21 mouse cellular contexts compared by ENCODE assay signal in the genomic region with DNA sequence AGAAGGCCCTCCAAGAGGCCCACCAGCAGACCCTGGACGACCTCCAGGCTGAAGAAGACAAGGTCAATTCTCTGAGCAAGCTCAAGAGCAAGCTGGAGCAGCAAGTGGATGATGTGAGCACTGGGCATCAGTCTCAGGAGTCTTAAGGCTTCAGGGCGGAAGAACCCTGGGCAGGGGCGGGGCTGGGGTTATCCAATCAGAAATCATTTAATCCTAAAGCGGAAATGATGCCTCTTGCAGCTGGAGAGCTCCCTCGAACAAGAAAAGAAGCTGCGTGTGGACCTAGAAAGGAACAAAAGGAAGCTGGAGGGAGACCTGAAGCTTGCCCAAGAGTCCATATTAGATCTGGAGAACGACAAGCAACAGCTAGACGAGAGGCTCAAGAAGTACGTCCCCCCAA. TPM values are rescaled to one million over a fixed set of nuclear protein-coding genes. Genes with fewer than 3 reads are reported as not detected.
A peak's percentile ranks its signal among the peaks of the same experiment; 100 is the strongest.
DNase-seq lines count a peak whose midpoint lies in the region; TF ChIP-seq lines count a peak whose summit lies in the region.
"Had no signal": no experiment of that assay in that cellular context is flagged by ENCODE, and none has a peak within 500 bp of the region (broad histone marks: within the 10 kb centered on the region; RNA-seq: fewer than 3 reads in every experiment).

No protein-coding gene starts in this region.

- dilution Hi-C loops in CH12.LX (cut with MboI; ENCODE audit: extremely low pct_ligation_motif_present, extremely low pct_unique_long_range_greater_than_20kb, low sequenced_read_pairs), result no loop called here

- no peaks in the 10 kb centered on the region for H3K36me3 ChIP-seq in CH12.LX (replicated peaks in 1 of 2; ENCODE audit: control insufficient read depth in 1 of 2, insufficient read depth in 1 of 2, low read length in 1 of 2)
- H3K36me3 ChIP-seq: embryonic facial prominence, embryonic 10.5 days; embryonic facial prominence, embryonic 12.5 days; forebrain, embryonic 15.5 days; G1E had no signal

- no peak for TF ChIP-seq POLR2A in CH12.LX (IDR thresholded peaks at IDR 0.05; ENCODE audit: low read depth, low read length)

- TF ChIP-seq RAD21 in CH12.LX (IDR thresholded peaks at IDR 0.05; ENCODE audit: low read depth, low read length), result no peak

- H3K9ac ChIP-seq in CH12.LX (ENCODE audit: insufficient read depth, low read depth), result no peak overlapping the region
- H3K9ac ChIP-seq: embryonic facial prominence, embryonic 12.5 days; forebrain, embryonic 13.5 days; forebrain, embryonic 15.5 days; forebrain, postnatal 0 days had no signal

- no peak for TF ChIP-seq CTCF in CH12.LX (conservative IDR thresholded peaks at IDR 0.05 in 1 of 2, IDR thresholded peaks at IDR 0.05 in 1 of 2; ENCODE audit: low read depth in 2 of 2, low read length in 2 of 2)
- TF ChIP-seq CTCF in gastrocnemius, adult 2 months (IDR thresholded peaks at IDR 0.05), result no peak

- no peak for TF ChIP-seq EP300 in CH12.LX (IDR thresholded peaks at IDR 0.05; ENCODE audit: low read length)

- DNase-seq in A20 (ENCODE audit: low read depth, low spot score) (peak; percentile 34), CH12.LX (ENCODE audit: extremely low read depth) (no peak), R1 (ENCODE audit: low read depth, low spot score) (peak; percentile 65)
- no peak for DNase-seq in gastrocnemius, adult 2 months
- DNase-seq in cerebellum, postnatal 4 days (ENCODE audit: low spot score in 2 of 2), result no peak
- no peak for DNase-seq in cerebellum, adult 11-12 months
- DNase-seq: adrenal gland, adult 8-10 months; adrenal gland, postnatal 14 days; adrenal gland, postnatal 36 days; B cell, adult 2 months; cerebellum, adult 18-20 months; cerebellum, adult 8-10 months; cerebellum, adult 9-11 months; cerebellum, postnatal 14 days; cerebellum, postnatal 36 days; forebrain, postnatal 0 days had no signal

- no peaks in the 10 kb centered on the region for H3K79me2 ChIP-seq in CH12.LX (replicated peaks; ENCODE audit: control insufficient read depth, extremely low read depth, insufficient read depth, poor library complexity, severe bottlenecking)

- H3K4me1 ChIP-seq in CH12.LX (ENCODE audit: control insufficient read depth in 1 of 2, insufficient read depth in 2 of 2), result no peaks in the 10 kb centered on the region; a peak in 1 of 4 replicates
- H3K4me1 ChIP-seq: embryonic facial prominence, embryonic 10.5 days; embryonic facial prominence, embryonic 12.5 days; forebrain, embryonic 13.5 days; forebrain, embryonic 15.5 days had no signal

- no peak overlapping the region for H3K27ac ChIP-seq in CH12.LX (ENCODE audit: insufficient read depth, low read depth)
- no peak overlapping the region for H3K27ac ChIP-seq in gastrocnemius, adult 2 months
- H3K27ac ChIP-seq: embryonic facial prominence, embryonic 10.5 days; embryonic facial prominence, embryonic 12.5 days; forebrain, embryonic 13.5 days; forebrain, embryonic 15.5 days had no signal

- intact Hi-C loops in gastrocnemius, adult 2 months (cut with DNase I), result no loop called here

- in situ Hi-C loops in CH12.LX (cut with MboI; ENCODE audit: low pct_ligation_motif_present, low pct_unique_long_range_greater_than_20kb, low sequenced_read_pairs), result no loop called here

- H3K4me2 ChIP-seq in CH12.LX (ENCODE audit: insufficient read depth, low read depth, poor library complexity, severe bottlenecking), result no peak overlapping the region
- H3K4me2 ChIP-seq: embryonic facial prominence, embryonic 12.5 days; forebrain, embryonic 13.5 days; forebrain, embryonic 15.5 days had no signal

- peaks cover 8% of the 10 kb centered on the region for H3K9me3 ChIP-seq in CH12.LX (replicated peaks; ENCODE audit: low read length)
- H3K9me3 ChIP-seq: embryonic facial prominence, embryonic 10.5 days; embryonic facial prominence, embryonic 12.5 days; forebrain, embryonic 13.5 days; forebrain, embryonic 15.5 days had no signal

- peaks cover 74% of the 10 kb centered on the region for H3K27me3 ChIP-seq in CH12.LX (replicated peaks)
- H3K27me3 ChIP-seq: forebrain, embryonic 13.5 days; forebrain, embryonic 15.5 days had no signal

- H3K4me3 ChIP-seq in CH12.LX (replicated peaks in 1 of 3; ENCODE audit: low read depth in 2 of 3, low read length in 2 of 3, poor library complexity in 1 of 3), result no peak overlapping the region
- H3K4me3 ChIP-seq in gastrocnemius, adult 2 months, result no peak overlapping the region
- H3K4me3 ChIP-seq: embryonic facial prominence, embryonic 10.5 days; embryonic facial prominence, embryonic 12.5 days; forebrain, embryonic 13.5 days; forebrain, embryonic 15.5 days had no signal

TF ChIP-seq in CH12.LX, 34 proteins besides CTCF, POLR2A, EP300 and RAD21:
- TF ChIP-seq ELF1 (IDR thresholded peaks at IDR 0.05; ENCODE audit: low read depth, low read length), result peak; percentile 38; the same call in 1 of the 2 replicates
- TF ChIP-seq UBTF (IDR thresholded peaks at IDR 0.05; ENCODE audit: low read depth, low read length), result no peak
- no peak for TF ChIP-seq SMC3 (IDR thresholded peaks at IDR 0.05; ENCODE audit: low read depth, low read length)
- TF ChIP-seq ZNF384 (IDR thresholded peaks at IDR 0.05; ENCODE audit: low read depth, low read length), result no peak

RNA-seq across cellular contexts. Expression of gene Myh3, which starts 15.1 kb away (rescaled TPM):
- total RNA-seq in CH12.LX (2012; rRNA removed) (0.55 and 0.64 TPM in 2 replicates), CH12.LX (2014; rRNA removed) (0.08 and 0.12 TPM in 2 replicates)
- polyA plus RNA-seq in CH12.LX (2012; ENCODE audit: insufficient read length, low read depth), result 0.26 and 0.29 TPM in 2 replicates
- total RNA-seq in gastrocnemius, adult 2 months (2021), result 10 to 100 TPM in 1 of 2 experiments, 1 to 10 TPM in 1; 7.8 to 15.3 TPM
- total RNA-seq: G1E had no signal
- polyA plus RNA-seq: G1E had no signal

RNA-seq across cellular contexts. Expression of gene Sco1, which starts 40.7 kb away (rescaled TPM):
- 20.4 and 23.0 TPM in 2 replicates for total RNA-seq in CH12.LX (2012; rRNA removed)
- total RNA-seq in CH12.LX (2014; rRNA removed), result 32.7 and 35.9 TPM in 2 replicates
- polyA plus RNA-seq in CH12.LX (2012; ENCODE audit: insufficient read length, low read depth), result 15.4 and 18.7 TPM in 2 replicates
- 10 to 100 TPM in 1 of 2 experiments, 1 to 10 TPM in 1; 5.6 to 10.3 TPM for total RNA-seq in gastrocnemius, adult 2 months (2021)

RNA-seq across cellular contexts. Expression of gene Adprm, which starts 40.8 kb away (rescaled TPM):
- total RNA-seq in CH12.LX (2012; rRNA removed), result 31.2 and 36.4 TPM in 2 replicates
- 51.0 and 53.8 TPM in 2 replicates for total RNA-seq in CH12.LX (2014; rRNA removed)
- 43.4 and 56.7 TPM in 2 replicates for polyA plus RNA-seq in CH12.LX (2012; ENCODE audit: insufficient read length, low read depth)
- 1 to 10 TPM; 6.8 to 9.9 TPM for total RNA-seq in gastrocnemius, adult 2 months (2021)

Comparison
In these comparisons a context has a peak if more than half of its experiments do, and no peak if none do; other contexts are left out.
1. DNase-seq: peak in A20 (single experiment) and R1 (single experiment); none in CH12.LX (single experiment), gastrocnemius, adult 2 months (single experiment), cerebellum, postnatal 4 days (0 of 2) and cerebellum, adult 11-12 months (single experiment).
2. RNA of gene Myh3, which starts 15.1 kb away (total RNA-seq): 7.8 to 15.3 TPM in gastrocnemius, adult 2 months; 0.08 to 0.64 TPM in CH12.LX; every median in the first group is over 4 times any median in the second.